Mouse (Mus musculus): ENCODE measurements around the gene Me1. TPM values are rescaled to one million over a fixed set of nuclear protein-coding genes. Genes with fewer than 3 reads are reported as not detected.

Me1 gene
- polyA plus RNA-seq, 1 experiment from 2014 or later: 17.3 TPM

GRCm38 (mm10) chr9:86647931-86648550 is 47.7 kb downstream of the Me1 start:
- Histone ChIP-seq H3K9ac (no peak overlapping the region), H3K36me3 (no peaks in the 10 kb centered on the region), H3K9me3 (replicated peaks) (no peaks in the 10 kb centered on the region), H3K4me2 (no peak overlapping the region), H3K27ac (no peak overlapping the region), H3K4me1 (no peaks in the 10 kb centered on the region), H3K27me3 (no peaks in the 10 kb centered on the region), H3K4me3 (replicated peaks) (no peak overlapping the region)
- ATAC-seq (replicated peaks; ENCODE audit: low FRiP score): 0 out of 2 replicates have a peak, but pooled peaks have one; percentile 58
- WGBS: 73% methylated on average over 7 of the region's 7 CpGs

GRCm38 (mm10) chr9:86646807-86647206 is 48.9 kb downstream of the Me1 start:
- no peak overlapping the region for H3K9ac ChIP-seq
- 3% methylated on average over 1 of the region's 1 CpGs for WGBS
- no peak overlapping the region for H3K4me3 ChIP-seq (replicated peaks)
- H3K27me3 ChIP-seq: no peaks in the 10 kb centered on the region
- H3K27ac ChIP-seq: no peak overlapping the region
- no peak overlapping the region for H3K4me2 ChIP-seq
- ATAC-seq (replicated peaks; ENCODE audit: low FRiP score): no peak
- H3K36me3 ChIP-seq: no peaks in the 10 kb centered on the region
- H3K9me3 ChIP-seq (replicated peaks): no peaks in the 10 kb centered on the region
- H3K4me1 ChIP-seq: no peaks in the 10 kb centered on the region

- no peaks in the 10 kb centered on the region for H3K4me1 ChIP-seq
- no peak overlapping the region for H3K4me2 ChIP-seq
- no peaks in the 10 kb centered on the region for H3K9me3 ChIP-seq (replicated peaks)
- no peak for ATAC-seq (replicated peaks; ENCODE audit: low FRiP score)
- no peak overlapping the region for H3K27ac ChIP-seq
- no peaks in the 10 kb centered on the region for H3K27me3 ChIP-seq
- 93% methylated on average over 4 of the region's 4 CpGs for WGBS
- H3K9ac ChIP-seq: no peak overlapping the region
- H3K36me3 ChIP-seq: no peaks in the 10 kb centered on the region
- no peak overlapping the region for H3K4me3 ChIP-seq (replicated peaks)
Observed at GRCm38 (mm10) chr9:86643497-86643896, 52.3 kb downstream of the Me1 start.

GRCm38 (mm10) chr9:86638771-86639170 is 57.0 kb downstream of the Me1 start:
- WGBS: 78% methylated on average over 6 of the region's 6 CpGs
- Histone ChIP-seq H3K4me3 (replicated peaks) (no peak overlapping the region), H3K9me3 (replicated peaks) (no peaks in the 10 kb centered on the region), H3K4me1 (no peaks in the 10 kb centered on the region), H3K9ac (no peak overlapping the region), H3K4me2 (no peak overlapping the region), H3K27ac (no peak overlapping the region), H3K27me3 (no peaks in the 10 kb centered on the region), H3K36me3 (no peaks in the 10 kb centered on the region)
- no peak for ATAC-seq (replicated peaks; ENCODE audit: low FRiP score)

- 84% methylated on average over 7 of the region's 7 CpGs for WGBS
- no peak overlapping the region for H3K9ac ChIP-seq
- no peaks in the 10 kb centered on the region for H3K9me3 ChIP-seq (replicated peaks)
- ATAC-seq (replicated peaks; ENCODE audit: low FRiP score): no peak
- no peaks in the 10 kb centered on the region for H3K36me3 ChIP-seq
- no peak overlapping the region for H3K4me2 ChIP-seq
- H3K27ac ChIP-seq: no peak overlapping the region
- H3K27me3 ChIP-seq: no peaks in the 10 kb centered on the region
- no peaks in the 10 kb centered on the region for H3K4me1 ChIP-seq
- no peak overlapping the region for H3K4me3 ChIP-seq (replicated peaks)
Observed at GRCm38 (mm10) chr9:86631153-86631552, 64.6 kb downstream of the Me1 start.

- Histone ChIP-seq H3K4me3 (replicated peaks) (no peak overlapping the region), H3K4me1 (no peaks in the 10 kb centered on the region), H3K9me3 (replicated peaks) (no peaks in the 10 kb centered on the region), H3K27ac (no peak overlapping the region), H3K36me3 (no peaks in the 10 kb centered on the region), H3K4me2 (no peak overlapping the region), H3K27me3 (no peaks in the 10 kb centered on the region), H3K9ac (no peak overlapping the region)
- WGBS: 77% methylated on average over 5 of the region's 5 CpGs
- no peak for ATAC-seq (replicated peaks; ENCODE audit: low FRiP score)
Observed at GRCm38 (mm10) chr9:86630352-86630931, 65.3 kb downstream of the Me1 start.

GRCm38 (mm10) chr9:86629379-86629778 is 66.4 kb downstream of the Me1 start:
- 79% methylated on average over 6 of the region's 6 CpGs for WGBS
- ATAC-seq (replicated peaks; ENCODE audit: low FRiP score): no peak

GRCm38 (mm10) chr9:86627745-86628496 is 67.8 kb downstream of the Me1 start:
- Histone ChIP-seq H3K9me3 (replicated peaks) (no peaks in the 10 kb centered on the region), H3K4me3 (replicated peaks) (no peak overlapping the region), H3K27ac (no peak overlapping the region), H3K27me3 (no peaks in the 10 kb centered on the region), H3K36me3 (no peaks in the 10 kb centered on the region), H3K4me1 (no peaks in the 10 kb centered on the region), H3K4me2 (no peak overlapping the region), H3K9ac (no peak overlapping the region)
- ATAC-seq (replicated peaks; ENCODE audit: low FRiP score): no peak
- WGBS: 86% methylated on average over 10 of the region's 10 CpGs

More at GRCm38 (mm10) chr9:86629379-86629778, 66.4 kb downstream of the Me1 start:
- Histone ChIP-seq H3K4me1 (no peaks in the 10 kb centered on the region), H3K9me3 (replicated peaks) (no peaks in the 10 kb centered on the region), H3K36me3 (no peaks in the 10 kb centered on the region), H3K27me3 (no peaks in the 10 kb centered on the region), H3K27ac (no peak overlapping the region), H3K4me2 (no peak overlapping the region), H3K4me3 (replicated peaks) (no peak overlapping the region), H3K9ac (no peak overlapping the region)

- ATAC-seq (replicated peaks; ENCODE audit: low FRiP score): no peak
- no peaks in the 10 kb centered on the region for H3K27me3 ChIP-seq
- H3K4me1 ChIP-seq: no peaks in the 10 kb centered on the region
- no peak overlapping the region for H3K4me3 ChIP-seq (replicated peaks)
- H3K4me2 ChIP-seq: no peak overlapping the region
- 90% methylated on average over 3 of the region's 3 CpGs for WGBS
- no peak overlapping the region for H3K27ac ChIP-seq
- no peak overlapping the region for H3K9ac ChIP-seq
- no peaks in the 10 kb centered on the region for H3K36me3 ChIP-seq
- no peaks in the 10 kb centered on the region for H3K9me3 ChIP-seq (replicated peaks)
Observed at GRCm38 (mm10) chr9:86626906-86627305, 68.8 kb downstream of the Me1 start.

- Histone ChIP-seq H3K4me2 (no peak overlapping the region), H3K27me3 (no peaks in the 10 kb centered on the region), H3K36me3 (no peaks in the 10 kb centered on the region), H3K9me3 (replicated peaks) (no peaks in the 10 kb centered on the region), H3K27ac (no peak overlapping the region), H3K4me1 (no peaks in the 10 kb centered on the region), H3K4me3 (replicated peaks) (no peak overlapping the region), H3K9ac (no peak overlapping the region)
- ATAC-seq (replicated peaks; ENCODE audit: low FRiP score): no peak
- WGBS: 88% methylated on average over 6 of the region's 6 CpGs
Observed at GRCm38 (mm10) chr9:86624781-86625180, 71.0 kb downstream of the Me1 start.

GRCm38 (mm10) chr9:86624039-86624438 is 71.7 kb downstream of the Me1 start:
- no peak overlapping the region for H3K27ac ChIP-seq
- no peak overlapping the region for H3K4me2 ChIP-seq
- H3K9ac ChIP-seq: no peak overlapping the region
- H3K36me3 ChIP-seq: no peaks in the 10 kb centered on the region
- H3K9me3 ChIP-seq (replicated peaks): no peaks in the 10 kb centered on the region
- H3K4me1 ChIP-seq: no peaks in the 10 kb centered on the region
- H3K4me3 ChIP-seq (replicated peaks): no peak overlapping the region
- no peaks in the 10 kb centered on the region for H3K27me3 ChIP-seq
- ATAC-seq (replicated peaks; ENCODE audit: low FRiP score): no peak
- 77% methylated on average over 12 of the region's 12 CpGs for WGBS

- 84% methylated on average over 2 of the region's 2 CpGs for WGBS
- Histone ChIP-seq H3K4me2 (no peak overlapping the region), H3K4me3 (replicated peaks) (no peak overlapping the region), H3K27ac (no peak overlapping the region), H3K9ac (no peak overlapping the region), H3K9me3 (replicated peaks) (no peaks in the 10 kb centered on the region), H3K36me3 (no peaks in the 10 kb centered on the region), H3K4me1 (no peaks in the 10 kb centered on the region), H3K27me3 (no peaks in the 10 kb centered on the region)
- ATAC-seq (replicated peaks; ENCODE audit: low FRiP score): no peak
Observed at GRCm38 (mm10) chr9:86622062-86622461, 73.7 kb downstream of the Me1 start.

Data from kidney, embryonic 15.5 days (tissue).